Mouse (Mus musculus) adrenal gland, adult (tissue): ENCODE measurements around the gene Shprh.
"Not testable (repeated sequence)": the region's sequence is repeated elsewhere in the genome, so short reads cannot be mapped to it uniquely, and the experiment has no call there.

ENCODE experiments used
- DNase-seq, 2 experiments: peaks; one replicate each; pipeline ENCODE4 v3.0.0; 2022 to 2023; ENCODE audit warnings: low spot score in 1 of 2; ENCODE audit not compliant: inconsistent age in 2 of 2

Gene Shprh

GRCm38 (mm10) chr10:11148884-11149741, at the start of gene Shprh:
Gene Shprh, plus strand, starts transcription at chr10:11149427.
- peak; percentile 99 for DNase-seq

DNA sequence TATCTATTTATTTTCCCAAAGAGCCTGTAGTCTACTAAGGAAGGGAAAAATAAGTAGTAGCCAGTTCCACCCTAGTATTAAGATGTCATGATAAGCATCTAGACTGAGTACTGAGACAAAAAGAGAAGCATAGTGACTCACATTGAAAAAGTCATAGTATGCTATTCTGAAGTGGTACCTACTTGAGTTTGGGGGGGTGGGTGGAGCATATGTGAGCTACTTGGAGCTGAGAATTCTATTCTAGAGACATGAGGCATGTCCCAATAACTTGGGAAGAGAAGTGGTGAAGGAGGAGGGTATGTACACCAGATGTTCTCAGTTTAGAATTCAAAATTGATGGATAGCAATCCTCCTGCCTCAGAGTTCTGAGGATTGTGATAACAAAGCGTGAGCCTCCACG, 27.4 kb upstream of the Shprh start:
- DNase-seq, result no peak

DNA sequence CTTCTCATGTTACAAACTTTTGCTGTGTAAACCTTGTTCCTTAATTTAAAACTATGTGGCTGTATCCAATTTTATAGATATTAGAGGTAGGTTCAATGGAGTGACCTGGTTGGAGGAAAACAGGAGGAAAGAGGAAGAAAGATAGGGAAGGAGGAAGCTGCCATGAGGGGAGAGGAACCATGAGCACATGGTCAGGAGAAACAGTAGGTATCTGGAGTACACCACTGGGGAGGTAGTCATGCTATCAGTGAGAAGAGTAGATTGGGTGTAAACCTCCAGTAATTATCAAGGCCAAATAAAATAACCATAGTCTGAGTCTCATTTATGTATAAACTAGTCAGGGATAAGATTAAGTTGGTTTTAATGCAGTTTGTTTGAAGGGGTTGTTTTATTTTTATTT, 3.6 kb upstream of the Shprh start:
- DNase-seq, result no peak

DNA sequence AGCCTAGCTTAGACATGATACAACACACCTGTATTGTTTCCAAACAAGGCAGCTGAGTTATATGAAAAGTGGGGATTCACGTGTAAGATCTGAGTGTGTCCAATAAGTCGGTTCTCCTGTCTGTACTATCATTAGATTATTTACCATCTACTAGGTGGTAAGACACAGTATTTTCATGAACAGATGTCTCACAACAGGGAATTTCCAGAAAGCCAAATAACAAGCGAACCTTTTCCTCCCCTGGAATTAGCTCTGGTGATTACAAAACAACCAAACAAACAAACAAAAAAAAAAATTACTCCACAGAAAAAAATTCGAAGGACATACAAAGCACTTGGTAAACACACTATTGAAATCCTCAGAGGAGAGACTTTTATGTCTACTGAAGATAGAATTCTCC, 781 bp upstream of the Shprh start:
- DNase-seq, result no peak

GRCm38 (mm10) chr10:11149742-11150125, 507 bp downstream of the Shprh start:
- no peak for DNase-seq

DNA sequence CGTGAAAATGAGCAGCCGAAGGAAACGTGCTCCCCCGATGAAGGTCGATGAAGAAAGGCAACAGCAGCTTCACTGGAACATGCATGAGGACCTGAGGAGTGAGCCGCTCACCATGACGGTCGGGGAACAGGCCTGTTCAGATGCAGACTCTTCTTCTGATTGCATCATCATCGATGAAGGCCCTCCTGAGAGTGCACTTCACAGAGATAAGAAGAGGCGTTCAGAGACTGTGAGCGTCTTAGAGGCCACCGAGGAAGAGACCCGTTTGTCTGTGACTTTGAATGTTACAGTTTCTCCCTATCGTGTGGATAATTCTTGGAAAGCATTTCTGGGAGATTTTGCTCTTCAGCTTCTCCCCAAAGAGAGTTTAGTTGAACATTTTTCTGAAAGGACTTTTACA, 2.4 kb downstream of the Shprh start:
- no peak for DNase-seq

DNA sequence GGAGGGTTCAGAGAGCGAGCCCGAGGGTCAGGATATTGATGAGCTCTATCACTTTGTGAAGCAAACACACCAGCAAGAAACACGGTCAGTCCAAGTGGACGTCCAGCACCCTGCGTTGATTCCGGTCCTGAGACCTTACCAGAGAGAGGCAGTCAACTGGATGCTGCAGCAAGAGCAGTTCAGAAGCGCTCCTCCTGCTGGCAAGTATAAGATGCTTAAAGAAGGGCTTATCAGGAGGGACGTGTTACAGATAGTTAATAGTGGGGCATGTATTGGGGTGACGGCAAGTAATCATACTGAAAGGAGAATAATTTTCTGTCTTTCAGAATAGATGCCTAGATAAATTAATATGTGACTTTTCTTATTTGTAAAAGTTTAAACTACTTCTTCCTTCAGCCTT, 7.8 kb downstream of the Shprh start:
- no peak for DNase-seq

GRCm38 (mm10) chr10:11164537-11164936, 15.3 kb downstream of the Shprh start:
- DNase-seq, result no peak

DNA sequence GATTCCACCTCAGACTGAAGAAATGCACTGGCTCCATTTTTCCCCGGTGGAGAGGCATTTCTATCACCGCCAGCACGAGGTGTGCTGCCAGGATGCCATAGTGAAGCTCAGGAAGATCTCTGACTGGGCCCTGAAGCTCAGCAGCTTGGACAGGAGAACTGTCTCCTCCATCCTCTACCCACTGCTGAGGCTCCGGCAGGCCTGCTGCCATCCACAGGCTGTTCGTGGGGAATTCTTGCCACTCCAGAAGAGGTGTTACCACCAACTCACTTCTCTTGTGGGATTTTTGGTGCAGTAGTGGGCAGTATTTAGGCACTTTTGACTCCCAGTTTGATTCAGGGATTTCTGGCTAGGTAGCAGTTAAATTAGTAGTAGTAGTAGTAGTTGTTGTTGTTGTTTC, 21.0 kb downstream of the Shprh start:
- DNase-seq, result no peak

GRCm38 (mm10) chr10:11171615-11172014, 22.4 kb downstream of the Shprh start:
- DNase-seq, result no peak

DNA sequence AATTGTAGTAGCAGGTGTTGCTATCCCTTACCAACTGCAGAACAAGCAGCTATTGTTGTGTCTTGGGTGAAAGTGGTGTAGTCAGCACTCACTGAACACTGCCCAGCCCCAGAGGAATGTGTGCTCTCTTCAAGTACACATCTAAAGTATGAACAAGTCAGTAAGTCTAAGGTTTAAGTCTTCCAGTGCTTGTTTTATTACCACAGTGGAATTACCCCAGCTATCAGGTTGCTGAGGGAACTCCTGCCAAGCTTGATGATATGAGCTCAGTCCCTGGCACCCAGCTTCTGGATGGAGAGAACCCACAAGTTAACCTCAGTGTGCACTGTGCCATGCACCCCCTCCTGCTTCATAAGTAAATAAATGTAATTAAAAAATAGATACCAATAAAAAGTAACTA, 23.3 kb downstream of the Shprh start:
- no peak for DNase-seq

GRCm38 (mm10) chr10:11175801-11176482, 26.7 kb downstream of the Shprh start:
- no peak for DNase-seq

GRCm38 (mm10) chr10:11180077-11180476, 30.9 kb downstream of the Shprh start:
- no peak for DNase-seq

DNA sequence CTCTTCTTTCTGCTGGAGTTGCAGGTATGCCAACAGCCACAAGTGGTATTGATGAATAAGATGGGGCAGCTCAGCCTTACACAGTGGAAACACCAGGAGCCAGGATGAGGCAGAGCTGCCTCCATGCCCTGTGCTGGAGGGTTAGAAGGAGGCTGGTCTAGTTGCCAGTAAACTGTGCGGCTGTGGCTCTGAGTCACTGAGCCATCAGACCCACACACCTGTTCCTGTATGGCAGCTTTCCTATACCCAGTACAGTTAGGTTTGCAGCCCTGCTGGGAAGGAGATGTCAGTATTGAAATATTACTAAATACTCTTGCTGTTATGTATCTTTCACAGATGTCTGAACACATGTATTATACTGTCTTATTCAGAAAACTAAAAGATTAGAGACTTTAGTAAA, 48.1 kb downstream of the Shprh start:
- peak in 1 of 2 experiments; percentile 32 for DNase-seq

GRCm38 (mm10) chr10:11198346-11198745, 49.1 kb downstream of the Shprh start:
- DNase-seq, result peak; percentile 52 to 78

DNA sequence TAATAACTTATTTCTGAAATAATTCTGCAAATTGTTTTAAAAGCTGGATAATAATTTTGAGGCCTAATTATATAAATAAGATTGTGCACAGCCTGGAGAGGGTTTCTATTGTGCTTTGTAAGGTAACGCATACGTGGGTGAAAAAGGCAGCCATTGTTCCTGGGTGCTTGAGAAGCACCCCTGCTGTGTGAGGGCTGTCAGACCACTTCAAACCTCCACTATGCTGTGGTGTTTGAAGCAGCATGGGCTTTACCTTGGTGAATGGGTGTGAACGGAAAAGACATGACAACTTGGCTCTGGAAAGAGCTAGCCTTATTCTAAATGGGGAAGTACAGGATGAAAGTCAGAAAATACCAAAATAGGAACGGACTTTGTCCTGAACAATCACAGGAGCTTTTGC, 50.8 kb downstream of the Shprh start:
- DNase-seq, result no peak

GRCm38 (mm10) chr10:11205883-11206282, 56.7 kb downstream of the Shprh start:
- DNase-seq, result not testable (repeated sequence)

DNA sequence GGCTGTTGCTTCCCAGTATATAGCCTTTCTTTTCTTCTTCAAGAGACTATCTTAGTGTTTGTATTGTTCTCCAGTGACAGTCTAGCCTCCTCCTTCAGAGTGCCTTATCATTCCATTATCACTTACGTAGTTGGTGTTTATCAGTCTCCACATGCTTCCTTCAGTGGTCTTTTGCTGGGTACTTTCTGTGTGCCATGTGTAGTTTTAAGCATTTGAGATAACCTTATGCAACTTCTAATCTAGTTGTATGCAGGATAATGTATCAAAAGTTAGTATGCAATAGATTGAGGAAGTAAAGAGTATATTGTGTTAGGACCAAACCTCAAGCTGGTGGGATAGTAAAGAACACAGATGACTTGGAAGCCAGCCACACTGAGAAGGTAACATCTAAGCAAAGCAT, 59.4 kb downstream of the Shprh start:
- no peak for DNase-seq

GRCm38 (mm10) chr10:11212003-11212402, 62.8 kb downstream of the Shprh start:
- no peak for DNase-seq

DNA sequence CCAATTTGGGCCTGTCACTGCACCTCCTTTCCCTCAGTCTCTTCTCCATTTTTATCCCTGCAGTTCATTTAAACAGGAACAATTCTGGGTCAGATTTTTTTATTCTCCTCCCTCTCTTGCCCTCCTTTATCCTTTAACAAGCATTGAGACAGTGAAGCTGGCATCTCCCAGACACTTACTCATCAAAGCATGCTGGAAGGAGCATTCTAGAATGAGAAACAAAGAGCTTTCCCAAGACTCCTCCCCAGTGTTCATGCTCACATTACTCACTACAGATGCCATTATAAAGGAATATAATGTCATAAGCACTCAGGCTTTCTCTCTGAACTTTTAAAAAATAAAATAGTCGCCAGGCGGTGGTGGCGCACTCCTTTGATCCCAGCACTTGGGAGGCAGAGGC, 77.2 kb downstream of the Shprh start:
- DNase-seq, result no peak

DNA sequence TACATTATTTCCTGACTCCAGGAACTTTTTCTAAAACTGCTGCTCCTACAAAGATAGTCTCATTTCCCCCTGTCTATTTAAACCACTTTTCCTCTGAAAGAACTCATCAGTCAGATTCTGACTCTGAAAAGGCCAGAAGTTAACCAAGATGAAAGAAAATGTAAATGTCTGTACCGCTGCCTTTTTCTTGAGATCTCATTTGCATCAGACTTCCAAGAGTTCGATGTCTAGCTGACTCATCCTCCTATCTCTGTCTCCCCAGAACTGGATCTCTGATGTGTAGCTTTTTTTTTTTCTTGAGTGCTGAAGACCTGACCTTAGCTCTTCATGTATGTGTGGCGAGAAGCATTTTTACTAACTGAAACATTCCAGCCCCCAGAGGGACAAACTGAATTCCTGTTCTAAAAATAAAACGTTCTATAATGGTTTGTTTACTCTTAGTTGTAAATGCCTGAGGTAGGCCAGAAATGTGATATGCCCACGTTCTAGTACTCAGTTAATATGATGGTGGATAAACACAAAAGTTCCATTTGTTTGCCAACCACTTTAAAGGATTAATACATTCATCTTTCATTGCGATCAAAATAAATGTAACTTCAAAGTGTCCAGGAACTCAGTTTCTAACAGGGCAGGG, 80.4 kb downstream of the Shprh start:
- no peak for DNase-seq

DNA sequence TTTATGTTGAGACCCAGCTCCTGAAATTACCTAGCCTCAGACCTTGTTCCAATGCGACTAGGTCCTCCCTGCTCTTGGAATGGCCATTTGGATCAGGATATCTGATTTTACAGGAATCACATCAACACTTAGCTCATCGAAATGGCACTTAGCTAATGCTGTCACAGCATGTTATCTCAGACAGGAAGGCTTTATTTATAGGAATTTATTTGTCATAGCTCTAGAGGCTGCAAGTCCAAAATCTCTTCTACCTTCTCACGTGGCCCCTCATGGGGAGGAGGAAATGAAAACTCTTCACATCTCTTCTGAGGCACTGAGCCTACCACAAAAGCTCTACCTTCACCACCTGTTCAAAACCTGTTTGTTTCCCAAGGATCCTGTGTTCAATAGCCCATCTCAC, 84.0 kb downstream of the Shprh start:
- DNase-seq, result no peak
